Mouse (Mus musculus): Measurements from ENCODE around the gene Trpc4.

GRCm38 (mm10) chr3:54210112-54210511, 54.3 kb downstream of the Trpc4 start:
- TF ChIP-seq USF1 (IDR thresholded peaks at IDR 0.05; ENCODE audit: low read depth, low read length) (no peak), CTCF (conservative IDR thresholded peaks at IDR 0.05 in 1 of 2, IDR thresholded peaks at IDR 0.05 in 1 of 2; ENCODE audit: low read depth in 2 of 2, low read length in 2 of 2) (no peak), ZNF384 (IDR thresholded peaks at IDR 0.05; ENCODE audit: low read depth, low read length) (no peak), JUN (IDR thresholded peaks at IDR 0.05; ENCODE audit: insufficient read depth, low read depth, low read length) (no peak), E2F4 (IDR thresholded peaks at IDR 0.05; ENCODE audit: insufficient replicate concordance, low read depth, low read length) (no peak), MAFK (IDR thresholded peaks at IDR 0.05; ENCODE audit: insufficient replicate concordance, low read length) (no peak), HCFC1 (IDR thresholded peaks at IDR 0.05; ENCODE audit: low read depth, low read length) (no peak), TBP (conservative IDR thresholded peaks at IDR 0.05; ENCODE audit: low read depth, low read length) (no peak), RAD21 (IDR thresholded peaks at IDR 0.05; ENCODE audit: low read depth, low read length) (no peak)
